Mouse (Mus musculus) neural tube, embryonic 11.5 days (tissue): ENCODE results near the gene Arid1b. TPM values are rescaled to one million over a fixed set of nuclear protein-coding genes. Genes with fewer than 3 reads are reported as not detected.

Experiments used
- ATAC-seq: fragments of 200-750 bp; cut with Nextera tagmentation; 2 replicates; pipeline ENCODE4 v1.8.0; 2017; ENCODE audit warnings: moderate number of reproducible peaks, mild to moderate bottlenecking, moderate TSS enrichment, moderate library complexity; ENCODE audit not compliant: insufficient read depth, low FRiP score, low TSS enrichment
- DNase-seq: peaks from one replicate; pipeline ENCODE4 v3.0.0-alpha.2; 2015; ENCODE audit warnings: low spot score
- H3K27ac ChIP-seq: fragments of 300-500 bp; sonication (generic); 2 replicates; pipeline ENCODE4 v1.5.1; 2014; ENCODE audit warnings: low read depth, mild to moderate bottlenecking, low read length
- H3K27me3 ChIP-seq: fragments of 300-500 bp; sonication (generic); 2 replicates; pipeline ENCODE4 v1.6.1; 2014; ENCODE audit warnings: mild to moderate bottlenecking, low read length, mixed read lengths; ENCODE audit not compliant: control insufficient read depth, insufficient read depth
- H3K36me3 ChIP-seq: fragments of 300-500 bp; sonication (generic); 2 replicates; pipeline ENCODE4 v1.6.1; 2014; ENCODE audit warnings: mild to moderate bottlenecking, low read length, moderate library complexity, mixed read lengths; ENCODE audit not compliant: control insufficient read depth, insufficient read depth
- H3K4me1 ChIP-seq: fragments of 300-500 bp; sonication (generic); 2 replicates; pipeline ENCODE4 v1.6.1; 2014; ENCODE audit warnings: low read length, mixed read lengths; ENCODE audit not compliant: control insufficient read depth, insufficient read depth
- H3K4me2 ChIP-seq: fragments of 300-500 bp; sonication (generic); 2 replicates; pipeline ENCODE4 v1.6.1; 2014; ENCODE audit warnings: low read depth, mild to moderate bottlenecking, moderate library complexity
- H3K4me3 ChIP-seq: fragments of 300-500 bp; sonication (generic); 2 replicates; pipeline ENCODE4 v1.5.1; 2014; ENCODE audit warnings: low read depth, low read length
- H3K9ac ChIP-seq: fragments of 300-500 bp; sonication (generic); 2 replicates; pipeline ENCODE4 v1.6.1; 2014; ENCODE audit warnings: mild to moderate bottlenecking, low read length
- H3K9me3 ChIP-seq: fragments of 300-500 bp; sonication (generic); 2 replicates; pipeline ENCODE4 v1.6.1; 2016; ENCODE audit warnings: low read length; ENCODE audit not compliant: control insufficient read depth
- WGBS: fragments of 180-500 bp; shearing (Covaris S2); extraction: QIAGEN DNeasy Blood & Tissue Kit; methylation state at CpG from one replicate; pipeline ENCODE4 v1.1.7; 2014; 5-methylcytosine and 5-hydroxymethylcytosine counted together
- polyA plus RNA-seq: library from polyadenylated mRNA; unstranded; fragments of >200 nt; fragmentation: Nextera tagmentation; extraction: Ambion mirVana; gene quantifications from 2 replicates; pipeline ENCODE4 v1.2.1, GENCODE M21; 2014

Arid1b gene
- polyA plus RNA-seq, 1 experiment from 2014 or later: 14.3 TPM

DNA sequence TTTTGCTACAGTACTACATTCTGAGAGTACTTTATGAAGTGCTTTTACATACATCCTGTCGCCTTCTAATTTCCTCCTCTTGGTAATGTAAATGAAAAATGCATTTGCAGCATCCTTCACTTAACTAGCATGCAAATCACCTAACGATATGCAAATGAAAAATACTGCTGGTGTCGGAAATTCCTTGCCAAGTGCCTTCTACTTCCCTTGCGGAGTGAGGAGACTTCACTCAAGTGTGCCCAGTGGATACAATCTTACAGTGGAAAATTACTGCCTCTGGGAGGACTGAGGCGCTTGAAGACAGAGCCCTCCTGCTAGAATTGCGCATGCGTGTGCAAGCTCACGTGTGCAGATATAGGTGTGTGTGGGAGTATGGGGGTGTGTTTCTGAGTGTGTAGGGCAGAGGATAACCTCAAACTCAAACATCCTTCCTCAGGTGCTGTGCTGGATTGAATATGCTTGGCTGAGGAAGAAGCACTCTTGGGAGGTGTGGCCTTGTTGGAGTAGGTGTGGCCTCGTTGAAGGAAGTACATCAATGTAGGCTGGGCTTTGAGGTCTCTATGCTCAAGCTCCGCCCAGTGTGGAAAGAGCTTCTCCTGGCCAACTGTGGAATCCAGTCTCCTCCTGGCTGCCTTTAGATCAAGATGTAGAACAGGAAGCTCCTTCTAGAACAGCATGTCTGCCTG lies 29.8 kb upstream of the Arid1b start:
- Histone ChIP-seq H3K9me3 (no peaks in the 10 kb centered on the region), H3K4me1 (no peaks in the 10 kb centered on the region), H3K9ac (no peak overlapping the region), H3K36me3 (no peaks in the 10 kb centered on the region), H3K4me2 (no peak overlapping the region), H3K27ac (no peak overlapping the region), H3K4me3 (no peak overlapping the region), H3K27me3 (no peaks in the 10 kb centered on the region)
- 82% methylated on average over 10 of the region's 10 CpGs for whole genome bisulfite sequencing
- DNase-seq: no peak
- no peak for ATAC-seq

DNA sequence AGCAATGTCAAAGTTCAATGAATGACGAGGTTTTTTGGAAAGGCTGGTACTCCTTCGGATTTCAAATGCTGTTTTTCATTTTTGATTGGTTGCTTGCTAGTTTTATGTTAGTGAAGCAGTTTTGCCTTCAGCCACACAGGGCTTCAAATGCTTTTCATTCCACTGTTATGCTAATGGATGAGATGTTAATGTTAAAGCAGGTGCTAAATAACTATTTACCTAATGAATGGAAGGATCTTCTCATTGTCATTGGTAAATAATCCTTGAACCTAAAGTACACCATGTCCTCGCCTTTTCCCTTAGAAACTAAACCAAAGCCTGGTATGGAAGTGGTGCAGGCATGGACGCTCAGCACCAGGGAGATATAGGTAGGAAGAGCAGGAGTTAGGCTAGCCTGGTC lies 26.9 kb upstream of the Arid1b start:
- H3K4me1 ChIP-seq: no peaks in the 10 kb centered on the region
- ATAC-seq: no peak
- 49% methylated on average over 4 of the region's 4 CpGs for WGBS
- H3K27me3 ChIP-seq: no peaks in the 10 kb centered on the region
- H3K36me3 ChIP-seq: no peaks in the 10 kb centered on the region
- H3K9ac ChIP-seq: no peak overlapping the region
- no peak overlapping the region for H3K4me3 ChIP-seq
- H3K9me3 ChIP-seq: no peaks in the 10 kb centered on the region
- no peak overlapping the region for H3K27ac ChIP-seq
- no peak overlapping the region for H3K4me2 ChIP-seq
- DNase-seq: no peak

DNA sequence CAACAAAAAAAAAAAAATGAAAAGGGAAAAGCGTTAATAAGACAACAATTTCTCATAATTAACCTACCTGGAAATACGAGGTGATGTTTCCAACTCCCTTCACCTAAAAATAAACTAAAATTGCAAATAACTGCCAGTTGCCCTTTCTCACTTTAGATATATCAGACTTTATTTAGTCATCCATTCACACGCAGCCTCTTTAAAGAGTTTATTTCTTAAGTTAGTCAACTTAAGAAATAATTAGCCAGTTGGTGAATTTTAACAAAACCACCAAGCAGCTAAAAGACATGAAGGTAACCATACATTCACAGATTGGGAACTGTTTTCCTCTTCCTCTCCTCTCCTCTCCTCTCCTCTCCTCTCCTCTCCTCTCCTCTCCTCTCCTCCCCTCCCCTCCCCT lies 26.1 kb upstream of the Arid1b start:
- Histone ChIP-seq H3K36me3 (no peaks in the 10 kb centered on the region), H3K27me3 (no peaks in the 10 kb centered on the region), H3K9me3 (no peaks in the 10 kb centered on the region), H3K4me1 (no peaks in the 10 kb centered on the region), H3K4me2 (no peak overlapping the region), H3K27ac (no peak overlapping the region), H3K4me3 (no peak overlapping the region), H3K9ac (no peak overlapping the region)
- WGBS: 91% methylated on average over 3 of the region's 3 CpGs
- ATAC-seq (no peak), DNase-seq (no peak)

DNA sequence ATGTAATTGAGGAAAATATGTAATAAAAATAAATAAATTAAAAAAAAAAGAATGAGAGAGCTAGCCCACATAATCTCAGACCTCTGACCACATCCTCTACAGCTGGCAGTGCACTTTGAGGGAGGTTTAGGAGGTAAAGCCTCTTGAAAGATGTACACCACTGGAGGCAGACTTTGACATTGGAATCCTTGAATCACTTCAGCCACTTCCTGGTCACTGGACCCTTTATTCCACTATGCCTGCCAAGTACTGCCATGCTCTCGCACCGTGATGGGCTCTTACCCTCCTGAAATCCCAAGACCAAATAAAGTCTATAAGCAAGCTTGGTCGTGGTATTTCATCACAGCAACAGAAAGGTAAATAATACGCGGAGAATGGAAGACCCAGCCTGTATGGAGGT lies 25.3 kb upstream of the Arid1b start:
- H3K4me1 ChIP-seq: no peaks in the 10 kb centered on the region
- no peaks in the 10 kb centered on the region for H3K36me3 ChIP-seq
- 95% methylated on average over 5 of the region's 5 CpGs for WGBS
- no peaks in the 10 kb centered on the region for H3K27me3 ChIP-seq
- H3K4me2 ChIP-seq: no peak overlapping the region
- no peak overlapping the region for H3K9ac ChIP-seq
- no peak overlapping the region for H3K27ac ChIP-seq
- ATAC-seq: no peak
- H3K9me3 ChIP-seq: no peaks in the 10 kb centered on the region
- no peak for DNase-seq
- no peak overlapping the region for H3K4me3 ChIP-seq

DNA sequence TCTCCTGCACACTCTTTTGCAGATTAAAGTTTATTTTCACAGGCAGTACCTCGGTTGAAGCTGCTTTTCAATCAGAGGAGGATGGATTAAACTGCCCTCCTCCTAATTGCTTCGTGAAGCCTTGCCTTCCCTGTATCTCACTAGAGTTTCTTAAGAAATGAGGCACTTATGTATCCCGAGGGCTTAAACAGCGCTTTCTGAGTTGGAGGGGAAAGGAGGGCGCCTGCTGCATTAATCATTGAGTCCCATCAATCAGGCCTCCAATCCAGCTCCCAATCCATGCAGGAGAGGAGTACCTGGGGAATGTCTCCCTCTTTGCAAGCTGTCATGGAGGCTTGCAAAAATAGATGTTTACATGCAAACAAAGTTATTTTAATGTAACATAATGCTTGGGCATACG lies 21.9 kb upstream of the Arid1b start:
- ATAC-seq (no peak), DNase-seq (no peak)
- Histone ChIP-seq H3K27me3 (no peaks in the 10 kb centered on the region), H3K4me2 (no peak overlapping the region), H3K27ac (no peak overlapping the region), H3K36me3 (no peaks in the 10 kb centered on the region), H3K4me1 (no peaks in the 10 kb centered on the region), H3K4me3 (no peak overlapping the region), H3K9me3 (no peaks in the 10 kb centered on the region), H3K9ac (no peak overlapping the region)
- 73% methylated on average over 6 of the region's 6 CpGs for WGBS

DNA sequence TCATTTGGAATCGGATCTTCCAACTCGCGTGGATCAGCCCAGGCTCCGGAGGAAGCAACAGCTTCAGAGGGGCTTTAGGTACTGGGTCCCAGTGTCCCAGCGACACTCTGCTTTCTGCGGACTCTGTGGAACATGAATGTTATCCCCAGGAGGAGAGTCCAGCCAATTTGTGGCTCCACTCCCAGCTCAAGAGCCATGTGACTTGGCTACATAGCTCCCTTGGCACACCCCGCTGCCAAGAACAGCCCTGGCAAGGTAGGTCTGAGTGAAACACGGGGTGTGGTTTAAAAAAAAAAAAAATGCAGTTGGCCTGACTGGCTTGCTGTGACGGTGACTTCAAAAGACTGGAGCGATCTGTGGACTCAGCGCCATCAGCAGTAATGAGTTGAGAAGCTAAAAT lies 19.4 kb upstream of the Arid1b start:
- Histone ChIP-seq H3K27ac (no peak overlapping the region), H3K4me3 (no peak overlapping the region), H3K9me3 (no peaks in the 10 kb centered on the region), H3K27me3 (no peaks in the 10 kb centered on the region), H3K4me2 (no peak overlapping the region), H3K9ac (no peak overlapping the region), H3K4me1 (no peaks in the 10 kb centered on the region), H3K36me3 (no peaks in the 10 kb centered on the region)
- no peak for DNase-seq
- no peak for ATAC-seq
- WGBS: 85% methylated on average over 11 of the region's 11 CpGs

DNA sequence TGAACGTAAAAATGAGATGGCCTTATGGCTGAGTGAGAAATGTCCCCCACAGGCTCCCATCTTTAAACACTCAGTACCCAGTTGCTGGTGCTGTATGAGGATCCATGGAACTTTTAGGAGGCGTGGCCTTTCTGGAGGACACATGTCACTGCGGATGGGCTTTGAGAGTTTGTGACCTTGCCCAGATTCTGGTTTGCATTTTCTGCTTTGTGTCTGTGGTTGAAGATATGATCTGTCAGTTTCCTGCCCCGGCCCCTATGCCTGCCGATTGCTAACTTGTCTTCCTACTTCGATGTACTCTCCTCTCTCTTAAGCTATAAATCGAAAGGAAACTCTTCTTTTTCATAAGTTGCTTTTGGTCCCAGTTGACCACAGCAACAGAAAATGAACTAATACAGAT lies 14.0 kb upstream of the Arid1b start:
- WGBS: 86% methylated on average over 7 of the region's 7 CpGs
- Histone ChIP-seq H3K9me3 (no peaks in the 10 kb centered on the region), H3K9ac (no peak overlapping the region), H3K4me1 (no peaks in the 10 kb centered on the region), H3K27ac (no peak overlapping the region), H3K36me3 (no peaks in the 10 kb centered on the region), H3K27me3 (no peaks in the 10 kb centered on the region), H3K4me2 (no peak overlapping the region), H3K4me3 (no peak overlapping the region)
- no peak for ATAC-seq
- no peak for DNase-seq

DNA sequence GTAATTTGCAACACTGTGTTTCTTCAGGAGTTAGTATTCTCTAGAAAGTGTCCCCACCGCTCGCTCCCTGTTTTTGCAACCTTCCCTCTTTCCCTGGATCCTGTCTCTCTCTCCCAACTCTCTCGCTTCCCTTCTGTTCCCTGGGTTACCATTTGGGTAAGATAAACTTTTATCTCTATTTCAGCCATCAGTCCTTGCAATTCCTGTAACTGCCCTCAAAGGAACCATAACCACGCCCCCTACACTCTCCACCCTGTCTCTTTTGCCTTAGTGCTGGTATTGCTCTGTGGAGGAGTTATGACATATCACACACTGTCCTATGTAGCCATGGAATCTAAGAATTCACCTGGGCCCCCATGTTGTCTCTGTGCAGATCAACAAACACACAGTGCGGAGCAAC lies 11.3 kb upstream of the Arid1b start:
- Histone ChIP-seq H3K27me3 (no peaks in the 10 kb centered on the region), H3K36me3 (no peaks in the 10 kb centered on the region), H3K4me1 (no peaks in the 10 kb centered on the region), H3K4me3 (no peak overlapping the region), H3K4me2 (no peak overlapping the region), H3K27ac (no peak overlapping the region), H3K9ac (no peak overlapping the region), H3K9me3 (no peaks in the 10 kb centered on the region)
- 92% methylated on average over 5 of the region's 5 CpGs for WGBS
- ATAC-seq (no peak), DNase-seq (no peak)

DNA sequence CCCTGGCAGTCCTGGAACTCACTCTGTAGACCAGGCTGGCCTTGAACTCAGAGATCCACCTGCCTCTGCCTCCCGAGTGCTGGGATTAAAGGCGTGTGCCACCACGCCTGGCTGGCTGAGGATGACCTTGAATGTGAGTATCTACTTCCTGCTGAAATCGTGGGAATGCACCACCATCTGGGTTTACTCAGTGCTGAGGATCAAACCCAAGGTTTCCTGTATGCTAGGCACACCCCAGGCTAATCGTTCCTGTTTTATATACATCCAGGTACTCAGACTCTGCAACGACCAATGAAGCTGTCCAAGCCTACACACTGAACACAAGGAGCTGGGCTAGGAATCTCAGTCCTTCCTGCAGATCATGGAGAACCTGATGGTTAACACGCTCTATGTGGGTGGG lies 9.4 kb upstream of the Arid1b start:
- H3K27me3 ChIP-seq: no peaks in the 10 kb centered on the region
- WGBS: 90% methylated on average over 7 of the region's 7 CpGs

More for the DNA sequence above, 9.4 kb upstream of the Arid1b start:
- Histone ChIP-seq H3K9ac (no peak overlapping the region), H3K4me2 (no peak overlapping the region), H3K27ac (no peak overlapping the region), H3K4me3 (no peak overlapping the region), H3K4me1 (no peaks in the 10 kb centered on the region), H3K36me3 (no peaks in the 10 kb centered on the region), H3K9me3 (no peaks in the 10 kb centered on the region)
- DNase-seq: no peak
- ATAC-seq: no peak
